ENCODE assay signal across 21 mouse cellular contexts in genomic region chr1:163289131-163289530, GRCm38 (mm10).
"Had no signal": no experiment of that assay in that cellular context is flagged by ENCODE, and none has a peak within 500 bp of the region (broad histone marks: within the 10 kb centered on the region; RNA-seq: fewer than 3 reads in every experiment).

No protein-coding gene starts in this region.

- H3K4me3 ChIP-seq: limb, embryonic 12.5 days; limb, embryonic 15.5 days; midbrain, embryonic 12.5 days; myocyte; neural tube, embryonic 13.5 days had no signal

- H3K36me3 ChIP-seq: limb, embryonic 15.5 days; midbrain, embryonic 12.5 days; neural tube, embryonic 13.5 days had no signal

- DNase-seq: kidney, adult 11 months; kidney, adult 9 months; kidney, postnatal 14 days; kidney, postnatal 4 days; liver, postnatal 0 days; lung, embryonic 14.5 days; retina, postnatal 1 day; right cerebral cortex, postnatal 25 days; thymus, adult 2 months; thymus, postnatal 14 days; thymus, postnatal 4 days had no signal

- ATAC-seq: liver, postnatal 0 days; lung, postnatal 0 days; midbrain, embryonic 16.5 days had no signal

- H3K9ac ChIP-seq: limb, embryonic 12.5 days; limb, embryonic 15.5 days; liver, embryonic 14.5 days; liver, postnatal 0 days; lung, embryonic 14.5 days; midbrain, embryonic 12.5 days; neural tube, embryonic 13.5 days had no signal

- H3K4me2 ChIP-seq: limb, embryonic 12.5 days; limb, embryonic 15.5 days; liver, embryonic 11.5 days; lung, embryonic 14.5 days; midbrain, embryonic 12.5 days; neural tube, embryonic 13.5 days had no signal

- H3K4me1 ChIP-seq: midbrain, embryonic 12.5 days; neural tube, embryonic 13.5 days had no signal

- H3K27me3 ChIP-seq: limb, embryonic 12.5 days; limb, embryonic 15.5 days; midbrain, embryonic 12.5 days; neural tube, embryonic 13.5 days had no signal

- H3K27ac ChIP-seq: limb, embryonic 12.5 days; limb, embryonic 15.5 days; liver, embryonic 14.5 days; macrophage; midbrain, embryonic 12.5 days; neural tube, embryonic 13.5 days had no signal

- H3K9me3 ChIP-seq: limb, embryonic 12.5 days; limb, embryonic 15.5 days; midbrain, embryonic 12.5 days; neural tube, embryonic 13.5 days had no signal
